Mouse (Mus musculus): ENCODE measurements around the gene Ptpn4. TPM values are rescaled to one million over a fixed set of nuclear protein-coding genes. Genes with fewer than 3 reads are reported as not detected.

The Ptpn4 gene
- polyA plus RNA-seq (2015; fragmentation: Nextera tagmentation; extraction: Ambion mirVana): 10.9 and 11.0 TPM in 2 replicates

- under 1% methylated on average over 75 of the region's 79 CpGs for WGBS
- peak within 1 kb of the TSS; percentile 91 for H3K9ac ChIP-seq
- peak within 1 kb of the TSS; percentile 69 for H3K4me2 ChIP-seq
- H3K27me3 ChIP-seq: no peaks in the 10 kb centered on the region
- H3K36me3 ChIP-seq (ENCODE audit: poor library complexity, severe bottlenecking): no peaks in the 10 kb centered on the region
- ATAC-seq: peak; percentile 100
- peak within 1 kb of the TSS; percentile 81 for H3K4me3 ChIP-seq
- H3K27ac ChIP-seq: peak within 1 kb of the TSS; percentile 95
- peaks cover 18% of the 10 kb centered on the region for H3K4me1 ChIP-seq
- H3K9me3 ChIP-seq (replicated peaks): no peaks in the 10 kb centered on the region
Observed at GRCm38 (mm10) chr1:119837035-119837751, at the start of gene Ptpn4. Gene Ptpn4, minus strand, starts transcription at chr1:119837613.

GRCm38 (mm10) chr1:119886320-119886719, 48.9 kb upstream of the Ptpn4 start:
- Histone ChIP-seq H3K36me3 (ENCODE audit: poor library complexity, severe bottlenecking) (no peaks in the 10 kb centered on the region), H3K9ac (no peak overlapping the region), H3K4me3 (no peak overlapping the region), H3K9me3 (replicated peaks) (no peaks in the 10 kb centered on the region), H3K4me1 (0 out of 2 replicates have a peak, but pooled peaks cover 5% of the 10 kb centered on the region), H3K27ac (no peak overlapping the region), H3K4me2 (no peak overlapping the region), H3K27me3 (no peaks in the 10 kb centered on the region)
- 60% methylated on average over 7 of the region's 7 CpGs for WGBS
- no peak for ATAC-seq

- ATAC-seq: peak; percentile 80; the same call in 1 of the 2 replicates
Observed at GRCm38 (mm10) chr1:119884272-119884671, 46.9 kb upstream of the Ptpn4 start.

DNA sequence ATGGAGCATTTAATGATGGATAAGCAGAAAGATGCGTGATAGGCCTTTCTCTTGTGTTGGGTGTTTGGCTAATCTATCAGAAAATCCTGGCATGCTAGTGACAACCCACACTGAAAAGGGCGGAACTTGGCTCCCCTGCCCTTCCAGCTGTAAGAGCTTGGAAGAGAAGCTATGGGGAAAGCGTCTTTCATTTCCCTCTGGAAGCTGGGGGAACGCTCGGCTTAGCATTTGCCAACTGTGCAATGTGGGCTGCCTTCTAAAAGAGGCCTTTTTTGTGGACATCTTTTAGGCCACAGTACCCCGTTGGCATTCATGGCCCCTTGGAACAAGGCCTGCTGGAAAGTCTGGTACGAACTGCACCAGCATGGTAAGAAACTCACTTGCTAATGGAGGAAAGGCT, 41.5 kb upstream of the Ptpn4 start:
- 66% methylated on average over 7 of the region's 7 CpGs for WGBS
- H3K4me3 ChIP-seq: no peak overlapping the region

More at GRCm38 (mm10) chr1:119884272-119884671, 46.9 kb upstream of the Ptpn4 start:
- H3K27ac ChIP-seq: peak overlapping the region; percentile 49
- H3K4me1 ChIP-seq: 0 out of 2 replicates have a peak, but pooled peaks cover 5% of the 10 kb centered on the region
- 80% methylated on average over 3 of the region's 3 CpGs for WGBS
- H3K4me3 ChIP-seq: no peak overlapping the region
- H3K36me3 ChIP-seq (ENCODE audit: poor library complexity, severe bottlenecking): no peaks in the 10 kb centered on the region
- H3K9me3 ChIP-seq (replicated peaks): no peaks in the 10 kb centered on the region
- H3K27me3 ChIP-seq: no peaks in the 10 kb centered on the region
- H3K9ac ChIP-seq: no peak overlapping the region
- no peak overlapping the region for H3K4me2 ChIP-seq

GRCm38 (mm10) chr1:119877469-119877868, 40.1 kb upstream of the Ptpn4 start:
- ATAC-seq: no peak
- 95% methylated on average over 4 of the region's 4 CpGs for WGBS
- no peak overlapping the region for H3K27ac ChIP-seq

More for the DNA sequence above, 41.5 kb upstream of the Ptpn4 start:
- H3K9me3 ChIP-seq (replicated peaks): no peaks in the 10 kb centered on the region
- H3K36me3 ChIP-seq (ENCODE audit: poor library complexity, severe bottlenecking): no peaks in the 10 kb centered on the region
- H3K27ac ChIP-seq: peak overlapping the region; percentile 41
- H3K4me1 ChIP-seq: no peaks in the 10 kb centered on the region
- no peak overlapping the region for H3K9ac ChIP-seq
- no peak overlapping the region for H3K4me2 ChIP-seq
- no peaks in the 10 kb centered on the region for H3K27me3 ChIP-seq
- peak; percentile 75; the same call in 1 of the 2 replicates for ATAC-seq

DNA sequence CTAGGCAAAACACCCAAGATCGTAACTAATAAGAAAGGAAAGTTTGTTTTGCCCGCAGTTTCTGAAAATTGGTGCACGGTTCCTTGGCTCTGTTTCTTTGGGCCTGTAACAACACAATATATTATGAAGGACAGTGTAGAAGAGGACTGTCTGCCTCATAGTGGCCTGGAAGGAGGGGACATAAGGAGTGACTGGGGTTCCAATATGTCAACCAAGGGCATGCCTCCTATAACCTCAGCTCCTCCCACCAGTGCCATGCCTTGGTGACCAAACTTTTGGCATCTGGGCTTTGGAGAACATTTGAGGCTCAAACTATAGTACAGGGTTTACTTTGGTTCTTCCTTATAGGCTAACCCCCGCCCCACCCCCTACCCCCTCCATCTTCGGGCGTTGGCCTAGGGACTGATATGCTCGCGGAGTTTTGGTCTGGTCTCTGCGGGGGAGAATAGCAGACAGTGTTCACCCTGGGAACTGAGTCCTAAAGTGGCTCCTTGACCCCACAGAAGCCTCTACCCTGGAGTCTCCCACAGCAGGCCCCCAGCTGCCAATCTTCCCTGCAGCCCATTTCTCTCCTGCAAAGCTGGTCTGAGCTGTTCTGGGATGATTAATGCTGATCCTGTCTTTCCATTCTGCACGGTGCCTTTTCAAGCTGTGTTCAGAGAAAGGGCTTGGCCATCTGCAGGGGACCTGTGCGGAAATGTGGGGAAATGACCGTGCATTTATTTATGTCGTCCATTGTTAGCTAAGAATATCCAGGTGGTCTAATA, 31.2 kb upstream of the Ptpn4 start:
- Histone ChIP-seq H3K9me3 (replicated peaks) (no peaks in the 10 kb centered on the region), H3K27me3 (no peaks in the 10 kb centered on the region), H3K4me3 (no peak overlapping the region), H3K4me1 (peaks cover 9% of the 10 kb centered on the region; the same call in 1 of the 2 replicates), H3K36me3 (ENCODE audit: poor library complexity, severe bottlenecking) (no peaks in the 10 kb centered on the region), H3K9ac (no peak overlapping the region), H3K27ac (no peak overlapping the region), H3K4me2 (no peak overlapping the region)
- no peak for ATAC-seq
- 44% methylated on average over 13 of the region's 13 CpGs for WGBS

More at GRCm38 (mm10) chr1:119877469-119877868, 40.1 kb upstream of the Ptpn4 start:
- Histone ChIP-seq H3K9me3 (replicated peaks) (no peaks in the 10 kb centered on the region), H3K4me1 (no peaks in the 10 kb centered on the region), H3K4me3 (no peak overlapping the region), H3K36me3 (ENCODE audit: poor library complexity, severe bottlenecking) (no peaks in the 10 kb centered on the region), H3K27me3 (no peaks in the 10 kb centered on the region), H3K9ac (no peak overlapping the region), H3K4me2 (no peak overlapping the region)

DNA sequence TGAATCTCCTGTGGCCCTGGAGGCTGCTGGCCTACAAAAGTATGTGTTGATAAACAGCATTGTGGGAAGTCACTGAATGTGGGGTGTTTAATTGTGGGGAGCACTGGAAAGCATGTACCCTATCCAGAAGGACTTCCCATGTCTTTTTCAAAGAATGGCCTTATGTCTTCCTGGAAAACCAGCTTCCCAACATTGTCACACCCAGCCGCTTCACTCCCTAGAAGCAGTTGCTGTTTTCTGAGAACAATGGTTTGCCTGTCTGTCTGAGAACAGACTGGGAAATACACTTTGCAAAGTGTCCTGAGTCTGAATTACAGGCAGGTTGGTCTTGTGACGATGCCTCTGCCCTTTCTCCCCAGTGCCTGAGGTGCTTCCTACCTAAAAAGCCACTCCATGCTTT, 29.9 kb upstream of the Ptpn4 start:
- no peak for ATAC-seq

GRCm38 (mm10) chr1:119865311-119865710, 27.9 kb upstream of the Ptpn4 start:
- no peak overlapping the region for H3K9ac ChIP-seq
- no peaks in the 10 kb centered on the region for H3K36me3 ChIP-seq (ENCODE audit: poor library complexity, severe bottlenecking)
- 72% methylated on average over 6 of the region's 6 CpGs for WGBS
- no peaks in the 10 kb centered on the region for H3K27me3 ChIP-seq
- ATAC-seq: no peak
- no peak overlapping the region for H3K4me3 ChIP-seq
- H3K9me3 ChIP-seq (replicated peaks): no peaks in the 10 kb centered on the region
- H3K4me2 ChIP-seq: no peak overlapping the region
- no peak overlapping the region for H3K27ac ChIP-seq
- H3K4me1 ChIP-seq: peaks cover 9% of the 10 kb centered on the region; the same call in 1 of the 2 replicates

More for the DNA sequence above, 29.9 kb upstream of the Ptpn4 start:
- H3K9ac ChIP-seq: no peak overlapping the region
- H3K36me3 ChIP-seq (ENCODE audit: poor library complexity, severe bottlenecking): no peaks in the 10 kb centered on the region
- H3K4me1 ChIP-seq: peaks cover 9% of the 10 kb centered on the region; the same call in 1 of the 2 replicates
- H3K9me3 ChIP-seq (replicated peaks): no peaks in the 10 kb centered on the region
- H3K4me3 ChIP-seq: no peak overlapping the region
- H3K27me3 ChIP-seq: no peaks in the 10 kb centered on the region
- H3K4me2 ChIP-seq: no peak overlapping the region
- 56% methylated on average over 2 of the region's 2 CpGs for WGBS
- no peak overlapping the region for H3K27ac ChIP-seq

- no peaks in the 10 kb centered on the region for H3K9me3 ChIP-seq (replicated peaks)
- no peak overlapping the region for H3K9ac ChIP-seq
- H3K27ac ChIP-seq: no peak overlapping the region
- no peak for ATAC-seq
- H3K36me3 ChIP-seq (ENCODE audit: poor library complexity, severe bottlenecking): no peaks in the 10 kb centered on the region
- H3K27me3 ChIP-seq: no peaks in the 10 kb centered on the region
- no peak overlapping the region for H3K4me2 ChIP-seq
- peaks cover 2% of the 10 kb centered on the region; the same call in 1 of the 2 replicates for H3K4me1 ChIP-seq
- WGBS: 84% methylated on average over 7 of the region's 7 CpGs
- no peak overlapping the region for H3K4me3 ChIP-seq
Observed at GRCm38 (mm10) chr1:119863507-119864296, 26.3 kb upstream of the Ptpn4 start.

- H3K4me3 ChIP-seq: no peak overlapping the region
- H3K27me3 ChIP-seq: no peaks in the 10 kb centered on the region
- H3K4me2 ChIP-seq: no peak overlapping the region
- H3K9me3 ChIP-seq (replicated peaks): peaks cover 3% of the 10 kb centered on the region; the same call in 1 of the 2 replicates
- no peak overlapping the region for H3K9ac ChIP-seq
- 91% methylated on average over 5 of the region's 5 CpGs for WGBS
- ATAC-seq: no peak
- no peak overlapping the region for H3K27ac ChIP-seq
- no peaks in the 10 kb centered on the region for H3K36me3 ChIP-seq (ENCODE audit: poor library complexity, severe bottlenecking)
- no peaks in the 10 kb centered on the region for H3K4me1 ChIP-seq
Observed at GRCm38 (mm10) chr1:119859566-119859965, 22.2 kb upstream of the Ptpn4 start.

DNA sequence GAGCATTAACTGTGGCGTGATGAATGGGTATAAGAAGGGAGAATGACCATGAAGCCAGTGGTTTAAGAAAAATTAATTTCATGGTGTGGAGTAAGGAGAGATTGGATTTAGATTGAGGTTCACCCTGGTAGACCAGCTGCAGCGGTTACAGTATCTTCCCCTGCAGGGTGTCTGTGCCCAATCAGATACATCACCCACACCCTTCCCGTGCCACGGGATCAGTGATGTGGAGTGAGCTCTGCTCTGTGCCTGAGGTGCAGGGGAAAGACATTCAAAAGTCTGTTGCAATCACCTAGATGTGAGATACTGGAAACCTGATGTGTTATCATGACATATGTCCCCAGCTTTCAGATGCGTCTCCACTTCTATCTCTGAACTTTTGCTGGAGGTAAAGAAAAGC, 15.6 kb upstream of the Ptpn4 start:
- ATAC-seq: no peak
- H3K27ac ChIP-seq: no peak overlapping the region
- H3K4me1 ChIP-seq: no peaks in the 10 kb centered on the region
- peaks cover 2% of the 10 kb centered on the region for H3K9me3 ChIP-seq (replicated peaks)
- no peak overlapping the region for H3K4me3 ChIP-seq
- no peaks in the 10 kb centered on the region for H3K27me3 ChIP-seq
- WGBS: 87% methylated on average over 5 of the region's 5 CpGs
- H3K36me3 ChIP-seq (ENCODE audit: poor library complexity, severe bottlenecking): no peaks in the 10 kb centered on the region
- no peak overlapping the region for H3K9ac ChIP-seq
- no peak overlapping the region for H3K4me2 ChIP-seq

Data from forebrain, embryonic 13.5 days (tissue).